Mouse (Mus musculus): ENCODE data around the gene Hoxd10. TPM values are rescaled to one million over a fixed set of nuclear protein-coding genes. Genes with fewer than 3 reads are reported as not detected.

Gene Hoxd10
- total RNA-seq, 1 experiment from 2014 or later: not detected

GRCm38 (mm10) chr2:74731799-74732512, 40.2 kb downstream of the Hoxd10 start:
- no peak for DNase-seq

GRCm38 (mm10) chr2:74732513-74733316, 41.0 kb downstream of the Hoxd10 start:
- no peak for DNase-seq

GRCm38 (mm10) chr2:74733317-74733661, 41.6 kb downstream of the Hoxd10 start:
- no peak for DNase-seq

GRCm38 (mm10) chr2:74733765-74734164, 42.0 kb downstream of the Hoxd10 start:
- no peak for DNase-seq

GRCm38 (mm10) chr2:74734451-74734850, 42.7 kb downstream of the Hoxd10 start:
- DNase-seq: no peak

- no peak for DNase-seq
Measured at GRCm38 (mm10) chr2:74734996-74735811, 43.5 kb downstream of the Hoxd10 start.

GRCm38 (mm10) chr2:74735851-74736687, 44.3 kb downstream of the Hoxd10 start:
- DNase-seq: no peak

- DNase-seq: no peak
Measured at GRCm38 (mm10) chr2:74736688-74737577, 45.2 kb downstream of the Hoxd10 start.

GRCm38 (mm10) chr2:74737578-74738070, 45.9 kb downstream of the Hoxd10 start:
- DNase-seq: no peak

GRCm38 (mm10) chr2:74738623-74739475, 47.1 kb downstream of the Hoxd10 start:
- DNase-seq: peak; percentile 28

GRCm38 (mm10) chr2:74739476-74739800, 47.7 kb downstream of the Hoxd10 start:
- no peak for DNase-seq

- no peak for DNase-seq
Measured at GRCm38 (mm10) chr2:74739869-74740268, 48.1 kb downstream of the Hoxd10 start.

- DNase-seq: peak; percentile 45
Measured at GRCm38 (mm10) chr2:74740311-74741091, 48.8 kb downstream of the Hoxd10 start.

GRCm38 (mm10) chr2:74741252-74741978, 49.7 kb downstream of the Hoxd10 start:
- DNase-seq: no peak

GRCm38 (mm10) chr2:74741979-74742277, 50.2 kb downstream of the Hoxd10 start:
- no peak for DNase-seq
